Mouse (Mus musculus): ENCODE results near the gene Tbc1d2b. TPM values are rescaled to one million over a fixed set of nuclear protein-coding genes. Genes with fewer than 3 reads are reported as not detected.

The Tbc1d2b gene
- polyA plus RNA-seq, 1 experiment, result 10.9 TPM

DNA sequence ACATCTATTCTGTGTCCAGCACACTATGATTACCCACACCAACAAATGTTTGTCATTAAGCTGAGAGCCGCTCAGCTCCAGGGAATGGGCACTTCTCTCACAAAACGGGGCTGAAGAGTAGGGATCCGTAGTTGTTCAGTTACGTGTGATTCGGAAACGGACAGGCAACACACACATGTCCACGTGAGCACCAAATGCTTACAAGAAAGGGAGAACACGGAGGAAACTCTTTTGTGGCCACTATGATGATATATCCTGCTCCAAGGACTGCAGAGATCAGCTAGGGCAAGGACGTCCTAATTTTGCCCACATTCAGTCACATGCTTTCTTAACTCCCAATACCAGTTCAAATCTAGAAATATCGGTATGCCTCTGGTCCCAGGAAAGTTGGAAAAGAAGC lies 4.5 kb downstream of the Tbc1d2b start:
- DNase-seq (ENCODE audit: extremely low spot score in 1 of 2, low spot score in 1 of 2), result no peak

DNA sequence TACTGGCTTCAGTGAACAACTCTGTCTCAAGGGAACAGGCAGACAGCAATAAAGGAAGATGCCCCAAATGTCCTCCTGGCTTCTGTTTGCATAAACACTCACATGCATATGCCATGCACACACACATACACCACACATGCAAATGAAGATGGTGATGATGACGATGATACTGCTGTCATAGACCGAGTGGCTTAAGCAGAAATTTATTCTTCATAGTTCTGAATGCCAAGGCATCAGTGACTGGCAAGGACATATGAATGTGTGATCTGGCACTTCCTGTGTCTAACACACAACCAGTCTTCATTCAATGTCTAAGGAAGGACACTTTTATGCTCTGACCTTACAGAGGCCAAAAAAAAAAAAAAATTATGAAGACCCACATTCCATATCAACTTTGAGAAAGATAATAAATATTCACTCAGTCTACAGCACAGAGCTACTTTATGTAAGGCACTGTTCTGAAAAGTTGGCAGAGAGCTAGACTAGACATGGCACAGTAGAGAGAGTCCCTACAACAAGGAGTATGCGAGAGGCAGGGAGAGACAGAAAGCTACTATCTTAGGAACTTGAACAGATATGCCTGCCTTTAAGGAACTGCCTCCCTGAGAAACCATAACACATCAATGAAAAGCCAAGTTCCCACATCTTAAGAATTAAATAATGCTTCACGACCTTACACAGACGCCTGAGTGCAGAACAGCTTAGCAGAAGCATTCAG lies 5.1 kb downstream of the Tbc1d2b start:
- DNase-seq (ENCODE audit: extremely low spot score in 1 of 2, low spot score in 1 of 2), result no peak

DNA sequence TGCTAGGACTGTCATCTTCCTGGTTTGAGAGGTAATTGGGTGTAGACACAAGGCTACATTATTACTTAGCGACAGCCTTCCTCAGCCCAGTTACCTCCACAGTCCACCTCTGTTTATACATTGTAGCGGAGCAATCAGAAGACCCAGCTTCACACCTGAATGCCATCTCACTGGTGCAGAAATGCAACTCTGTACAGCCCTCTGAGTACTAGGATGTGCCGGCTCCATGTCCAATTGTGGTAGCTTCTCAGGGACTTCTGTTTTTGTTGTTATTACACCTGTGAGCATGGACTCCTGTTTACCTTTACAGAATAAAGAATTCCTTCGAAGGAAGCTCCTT lies 7.3 kb downstream of the Tbc1d2b start:
- no peak for DNase-seq (ENCODE audit: extremely low spot score in 1 of 2, low spot score in 1 of 2)

DNA sequence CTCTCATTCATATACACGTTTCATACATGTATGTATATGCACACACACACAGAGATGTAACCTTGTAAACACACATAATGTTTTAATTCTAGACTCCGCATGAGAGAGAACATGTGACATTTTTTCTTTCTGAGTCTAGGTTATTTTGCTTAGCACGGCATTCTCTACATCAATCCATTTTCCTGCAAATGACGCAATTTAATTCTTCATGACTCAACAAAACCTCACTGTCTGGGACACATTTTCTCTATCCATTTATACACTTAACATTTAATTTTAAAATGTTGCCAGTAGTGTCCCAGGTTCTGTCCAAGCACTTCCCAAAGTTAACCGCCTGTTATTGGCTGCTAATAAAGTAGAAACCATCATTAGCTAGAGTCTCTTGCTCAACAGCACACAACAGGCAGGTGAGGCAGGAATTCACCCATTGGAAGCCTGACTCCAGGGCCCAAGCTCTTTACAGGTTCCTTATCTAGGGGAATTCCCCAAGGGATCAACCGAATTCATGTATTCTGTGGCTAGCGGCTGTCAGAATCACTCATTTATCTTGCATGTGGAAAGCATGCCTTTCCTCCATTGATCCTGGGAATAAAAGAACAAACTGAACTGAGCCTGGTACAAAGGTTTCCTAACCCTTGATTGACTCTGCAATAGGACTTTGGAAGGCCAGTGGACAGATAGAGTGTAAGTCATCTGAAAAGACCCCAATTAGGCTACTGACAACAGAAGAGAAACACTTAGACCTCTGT lies 7.8 kb downstream of the Tbc1d2b start:
- no peak for DNase-seq (ENCODE audit: extremely low spot score in 1 of 2, low spot score in 1 of 2)

DNA sequence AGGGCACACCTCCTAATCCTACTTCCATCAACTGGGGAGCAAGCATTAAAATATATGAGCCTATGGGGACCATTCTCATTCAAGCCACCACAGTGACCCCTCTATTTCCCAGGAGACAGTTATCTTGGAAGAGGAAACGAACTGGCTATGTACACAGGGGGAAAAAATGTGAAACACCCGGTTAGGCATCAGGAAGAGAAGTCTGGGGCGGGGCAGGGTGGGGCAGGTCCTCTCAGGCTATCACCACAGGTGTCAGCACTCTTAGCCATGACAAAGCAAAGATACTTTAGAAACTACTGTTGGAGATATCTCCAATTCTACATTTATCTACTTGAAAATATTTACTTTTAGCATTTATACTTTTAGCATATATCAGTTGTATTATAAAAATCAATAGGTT lies 8.5 kb downstream of the Tbc1d2b start:
- no peak for DNase-seq (ENCODE audit: extremely low spot score in 1 of 2, low spot score in 1 of 2)

DNA sequence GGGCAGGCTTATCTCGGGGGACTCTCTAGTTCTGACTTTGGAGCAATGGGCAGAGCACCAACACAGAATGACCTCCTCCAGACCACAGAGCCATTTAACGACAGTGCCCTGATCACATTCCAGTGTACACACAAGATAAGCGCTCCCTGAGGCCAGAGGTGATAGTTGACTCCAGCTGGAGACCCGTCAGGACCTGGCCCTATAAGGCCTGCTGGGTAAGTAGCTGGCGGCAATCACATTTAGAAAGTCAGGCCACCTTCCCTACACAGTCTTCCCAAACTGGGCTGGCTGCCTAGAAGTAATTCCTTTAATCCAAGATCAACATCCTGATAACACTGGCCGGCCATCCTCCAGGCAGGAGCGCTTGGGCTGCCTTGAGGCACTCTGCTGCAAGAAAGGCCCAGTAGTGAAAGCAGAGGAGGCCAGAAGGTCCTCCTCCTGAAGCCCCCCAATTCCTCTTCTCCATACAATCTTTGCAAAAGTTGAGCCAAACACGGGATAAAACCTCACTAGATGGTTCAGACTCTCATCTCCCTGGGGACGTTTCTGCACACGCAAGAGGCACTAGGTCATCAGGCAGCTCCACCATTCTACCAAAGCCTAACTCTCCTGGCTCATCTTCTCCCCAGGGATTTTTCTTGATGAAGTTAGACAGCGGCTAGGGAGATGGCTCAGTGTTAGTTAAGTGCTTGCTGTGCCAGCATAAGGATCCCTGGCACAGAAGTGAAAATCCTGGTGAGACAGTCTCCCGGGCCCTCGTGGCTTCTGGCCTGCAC lies 9.8 kb downstream of the Tbc1d2b start:
- no peak for DNase-seq (ENCODE audit: extremely low spot score in 1 of 2, low spot score in 1 of 2)

DNA sequence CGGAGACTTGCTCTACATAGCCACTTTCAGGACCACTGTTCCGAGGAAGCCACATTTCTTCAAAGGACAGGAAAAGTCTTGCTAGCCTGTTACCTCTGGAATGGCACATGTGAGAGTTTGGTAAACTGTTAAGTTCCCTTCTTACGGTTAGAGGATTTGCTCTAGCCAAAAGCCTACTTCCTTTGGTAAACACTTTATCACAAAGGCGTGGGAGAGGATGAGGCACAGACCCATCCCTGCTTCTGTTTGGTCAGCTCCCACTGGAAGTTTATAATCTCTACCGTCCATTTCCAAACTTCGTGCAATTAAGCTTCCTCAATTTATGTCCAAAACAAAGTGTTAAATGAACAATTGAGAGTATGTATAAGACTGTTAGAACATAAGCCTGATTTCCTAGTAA lies 10.5 kb downstream of the Tbc1d2b start:
- no peak for DNase-seq (ENCODE audit: extremely low spot score in 1 of 2, low spot score in 1 of 2)

DNA sequence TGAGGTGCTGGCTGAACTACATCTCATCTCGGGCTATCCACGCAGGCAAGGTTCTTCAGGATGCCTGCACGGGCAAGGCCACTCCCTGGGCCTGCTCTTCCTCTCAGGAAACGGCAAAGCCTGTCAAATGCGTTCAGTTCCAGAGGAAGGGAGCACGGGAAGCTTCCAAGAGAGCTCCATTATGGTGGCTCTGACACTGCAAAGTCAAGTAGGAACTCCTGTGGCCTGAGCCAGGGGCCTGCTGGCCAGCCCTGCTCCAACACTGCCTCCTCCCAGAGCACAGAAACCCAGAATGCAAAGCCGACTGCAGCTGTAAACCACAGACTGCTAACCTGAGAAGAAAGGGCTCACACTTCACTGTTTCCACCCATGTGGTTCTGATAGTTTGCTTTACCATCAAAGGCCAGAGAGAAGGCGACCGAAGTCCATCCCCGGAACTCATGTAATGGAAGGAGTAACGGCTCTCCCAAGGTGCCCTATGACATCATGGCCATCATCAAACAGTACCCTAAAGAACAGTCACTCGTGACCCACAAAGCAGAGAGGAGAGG lies 11.1 kb downstream of the Tbc1d2b start:
- DNase-seq (ENCODE audit: extremely low spot score in 1 of 2, low spot score in 1 of 2), result no peak

DNA sequence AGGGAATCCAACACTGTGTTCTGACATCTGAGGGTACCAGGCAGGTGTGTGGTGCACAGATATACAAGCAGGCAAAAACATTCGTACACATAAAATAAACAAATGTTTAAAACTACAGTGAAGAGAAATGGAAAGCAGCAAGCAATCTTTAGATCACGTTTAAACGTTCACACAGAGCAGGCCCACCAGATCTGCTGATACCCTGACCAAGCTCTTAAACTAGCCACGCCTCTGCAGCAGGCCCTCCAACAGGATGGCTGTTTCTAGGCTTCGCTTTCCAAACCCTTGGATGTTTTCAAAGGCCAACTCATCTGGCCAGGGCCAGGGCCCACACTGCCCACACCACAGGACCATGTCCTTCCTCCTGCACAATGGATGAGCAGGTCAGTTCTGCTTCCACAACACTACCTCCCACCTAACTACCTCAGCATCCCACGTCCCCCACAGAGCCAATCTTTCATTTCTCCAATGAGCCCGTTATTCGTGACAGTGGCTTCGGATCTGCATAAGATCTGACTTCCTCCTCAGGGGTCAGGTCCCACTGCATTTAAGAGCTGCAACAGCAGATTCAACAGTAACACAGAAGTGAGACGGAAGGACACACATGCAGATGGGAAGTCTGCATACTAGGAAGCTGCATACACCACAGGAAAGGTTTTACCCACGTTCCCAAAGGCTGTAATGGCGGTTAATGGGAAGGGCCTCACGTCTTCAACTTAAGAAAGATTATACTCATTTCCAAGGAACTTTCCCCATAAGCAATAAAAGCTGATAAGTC lies 12.7 kb downstream of the Tbc1d2b start:
- no peak for DNase-seq (ENCODE audit: extremely low spot score in 1 of 2, low spot score in 1 of 2)

DNA sequence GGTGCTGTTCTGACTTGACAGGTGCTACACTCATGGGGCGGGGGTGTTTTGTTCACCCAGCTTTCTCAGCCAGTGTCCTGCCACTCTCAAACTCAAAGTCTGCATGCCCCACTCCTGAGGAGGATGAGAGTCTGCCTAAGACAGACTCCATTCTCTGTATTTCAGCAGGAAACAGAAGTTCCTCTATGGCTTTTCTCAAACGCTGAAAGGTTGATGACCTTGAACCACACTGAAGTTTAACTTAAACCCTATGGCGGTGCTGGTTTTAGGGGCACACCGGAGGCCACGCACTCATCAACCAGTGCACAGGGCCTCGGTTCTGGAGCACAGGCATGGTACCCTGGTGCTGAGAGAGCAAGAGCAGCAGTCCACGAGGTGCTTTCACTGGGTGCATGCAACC lies 13.4 kb downstream of the Tbc1d2b start:
- DNase-seq (ENCODE audit: extremely low spot score in 1 of 2, low spot score in 1 of 2), result no peak

DNA sequence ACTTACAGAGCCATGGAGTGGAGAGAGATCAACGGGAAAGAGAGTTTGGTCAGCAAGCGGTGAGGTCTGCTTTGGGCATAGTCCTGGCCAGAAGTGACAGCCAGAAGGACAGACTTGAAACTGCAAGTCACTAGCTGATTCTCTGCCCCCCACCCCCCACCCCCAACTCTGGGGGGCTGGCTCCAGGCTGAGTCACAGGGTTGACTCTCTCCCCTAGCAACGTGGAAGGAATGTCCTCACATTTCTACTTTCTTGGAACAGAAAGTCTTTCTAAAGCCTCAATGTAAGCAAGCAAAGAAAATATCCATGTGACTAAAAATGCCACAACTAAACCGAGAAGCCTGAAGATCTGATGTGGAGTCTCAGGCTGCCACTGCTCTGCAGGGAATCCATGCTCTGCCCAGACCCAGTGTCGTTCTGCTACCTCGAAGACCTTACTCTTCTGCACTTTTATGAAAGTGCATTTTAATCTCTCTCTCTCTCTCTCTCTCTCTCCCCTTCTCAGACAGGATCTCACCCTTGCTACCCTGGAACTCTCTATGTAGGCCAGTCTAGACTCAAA lies 14.7 kb downstream of the Tbc1d2b start:
- DNase-seq (ENCODE audit: extremely low spot score in 1 of 2, low spot score in 1 of 2), result no peak

DNA sequence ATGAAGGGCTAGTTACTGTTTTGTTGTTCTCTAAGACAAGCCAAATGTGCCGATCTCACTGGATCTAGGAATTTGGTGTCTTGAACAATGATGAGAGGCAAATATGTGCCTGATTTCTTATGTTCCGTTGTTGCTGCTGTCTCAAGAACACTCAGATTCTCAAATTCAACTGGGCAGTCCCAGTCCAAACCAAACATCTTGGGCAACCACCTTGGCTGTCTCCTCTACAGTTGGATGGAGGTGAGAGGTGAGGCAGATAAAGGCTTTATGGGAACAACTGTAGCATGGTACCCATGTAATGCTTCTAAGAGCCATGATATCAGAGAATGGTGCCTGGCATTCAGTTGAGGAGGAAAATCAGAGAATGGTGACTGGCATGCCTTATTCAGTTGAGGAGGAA lies 17.4 kb downstream of the Tbc1d2b start:
- DNase-seq (ENCODE audit: extremely low spot score in 1 of 2, low spot score in 1 of 2), result no peak

DNA sequence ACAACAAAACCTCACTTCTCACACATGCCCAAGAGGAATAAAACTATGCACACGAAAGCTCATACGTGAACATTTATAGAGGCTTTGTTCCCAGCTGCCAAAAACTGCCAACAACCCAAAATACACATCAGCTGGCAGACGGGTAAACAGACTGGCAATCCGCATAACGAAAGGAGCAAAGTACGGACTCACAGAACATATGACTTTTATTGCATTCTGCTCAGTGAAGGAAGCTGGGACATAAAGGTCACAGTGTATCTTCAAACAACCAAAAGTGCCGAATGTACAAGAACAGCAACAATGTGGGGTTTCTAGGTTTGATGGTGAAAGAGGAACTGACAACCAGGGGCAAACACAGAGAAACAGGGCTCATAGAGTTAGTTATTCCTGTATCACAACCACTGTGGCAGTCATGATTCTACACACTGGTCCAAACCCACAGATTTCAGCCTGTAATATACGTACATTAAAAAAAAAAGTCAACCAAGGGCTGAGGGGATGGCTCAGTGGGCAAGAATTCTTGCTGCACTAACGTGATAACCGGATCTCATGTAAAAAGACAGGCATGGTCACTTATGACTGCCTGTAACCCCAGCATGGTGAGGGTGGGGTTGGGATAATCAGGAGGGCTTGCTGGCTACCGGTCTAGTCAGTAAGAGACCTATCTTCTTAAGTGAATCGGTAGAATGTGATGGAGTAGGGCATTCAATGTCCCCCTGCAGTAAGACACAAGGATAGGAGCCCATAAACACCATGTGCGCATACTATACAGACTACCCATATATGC lies 19.4 kb downstream of the Tbc1d2b start:
- DNase-seq (ENCODE audit: extremely low spot score in 1 of 2, low spot score in 1 of 2), result no peak

DNA sequence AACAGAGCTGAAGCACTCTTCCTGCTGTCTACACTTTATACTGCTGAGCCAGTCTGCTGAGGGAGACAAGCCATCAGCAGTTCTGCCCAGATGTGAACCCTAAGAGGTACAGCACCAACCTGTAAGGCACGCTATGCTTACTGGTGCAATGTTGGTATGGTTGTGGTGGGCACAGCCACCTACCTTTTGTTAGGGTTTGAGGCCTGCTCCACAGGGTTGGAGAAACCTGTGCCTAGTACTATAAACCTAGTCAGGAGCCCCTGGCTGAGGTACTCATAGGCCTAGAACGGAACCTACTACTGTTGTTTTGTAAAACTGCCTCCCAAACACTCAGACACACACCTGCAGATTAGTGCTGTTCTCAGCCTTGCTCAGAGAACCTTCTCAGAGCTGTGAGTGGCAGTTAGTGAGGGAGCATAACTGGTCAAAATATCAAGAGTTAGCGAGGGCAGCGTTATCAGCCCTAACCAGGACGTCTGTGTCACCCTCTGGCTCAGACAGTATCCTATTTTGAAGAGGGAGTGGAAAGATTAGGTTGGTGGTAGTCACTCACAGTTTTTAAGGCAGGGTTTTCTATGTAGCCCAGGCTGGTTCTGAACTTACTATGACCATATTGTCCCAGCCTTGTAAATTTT lies 20.3 kb downstream of the Tbc1d2b start:
- no peak for DNase-seq (ENCODE audit: extremely low spot score in 1 of 2, low spot score in 1 of 2)

DNA sequence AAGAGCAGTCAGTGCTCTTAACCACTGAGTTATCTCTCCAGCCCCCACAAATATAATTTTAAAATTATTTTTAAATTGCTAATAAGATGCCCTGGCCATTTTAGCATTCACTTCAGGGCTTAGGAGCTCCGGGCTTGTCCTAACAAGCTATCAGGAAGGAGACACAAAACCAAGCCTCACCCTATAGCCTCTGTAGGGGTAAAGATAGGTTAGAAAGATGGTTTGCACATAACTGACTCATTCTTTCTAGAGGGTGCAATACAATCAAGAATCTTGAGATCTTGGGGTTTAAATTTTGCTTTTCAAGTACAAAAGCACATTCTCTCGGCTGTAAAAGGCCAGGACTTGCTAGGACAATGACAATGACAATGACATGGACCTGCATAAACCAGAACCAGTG lies 21.6 kb downstream of the Tbc1d2b start:
- DNase-seq (ENCODE audit: extremely low spot score in 1 of 2, low spot score in 1 of 2), result no peak

DNA sequence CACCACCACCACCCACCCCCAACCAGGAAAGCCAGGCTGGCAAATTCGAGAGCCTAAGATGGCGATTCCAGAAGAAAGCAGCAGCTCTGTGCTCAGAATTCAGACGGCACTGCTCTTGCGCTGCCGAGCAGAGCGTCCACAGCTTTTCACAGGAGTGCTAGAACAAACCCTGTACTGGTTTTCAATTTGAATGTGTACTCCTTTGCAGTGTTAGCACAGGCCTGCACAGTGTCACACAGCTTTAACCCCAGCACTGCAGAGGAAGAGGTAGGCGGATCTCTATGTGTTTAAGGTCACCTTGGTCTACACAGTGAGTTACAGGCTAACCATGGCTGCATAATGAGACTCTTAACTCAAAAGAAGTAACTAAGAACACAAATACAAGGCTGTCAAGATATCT lies 22.3 kb downstream of the Tbc1d2b start:
- no peak for DNase-seq (ENCODE audit: extremely low spot score in 1 of 2, low spot score in 1 of 2)

DNA sequence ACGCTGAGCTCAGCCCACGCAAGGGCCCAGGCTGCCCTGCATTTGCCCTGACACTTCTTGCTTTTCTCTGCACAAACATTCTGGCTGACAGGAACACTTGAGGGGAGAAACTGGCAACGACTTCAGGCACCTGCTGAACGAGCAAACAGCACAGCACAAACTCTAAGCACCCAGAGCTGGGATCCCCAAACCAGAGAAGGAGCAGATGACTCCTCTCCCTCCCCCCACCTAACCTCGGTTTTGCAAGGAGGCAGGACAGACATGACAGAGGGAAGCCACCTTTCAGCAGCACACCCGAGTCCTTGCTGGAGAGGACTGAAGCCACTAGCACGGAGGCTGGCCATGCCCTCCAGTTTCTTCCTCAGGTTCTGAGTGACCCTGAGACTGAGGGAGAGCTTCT lies 23.3 kb downstream of the Tbc1d2b start:
- no peak for DNase-seq (ENCODE audit: extremely low spot score in 1 of 2, low spot score in 1 of 2)

DNA sequence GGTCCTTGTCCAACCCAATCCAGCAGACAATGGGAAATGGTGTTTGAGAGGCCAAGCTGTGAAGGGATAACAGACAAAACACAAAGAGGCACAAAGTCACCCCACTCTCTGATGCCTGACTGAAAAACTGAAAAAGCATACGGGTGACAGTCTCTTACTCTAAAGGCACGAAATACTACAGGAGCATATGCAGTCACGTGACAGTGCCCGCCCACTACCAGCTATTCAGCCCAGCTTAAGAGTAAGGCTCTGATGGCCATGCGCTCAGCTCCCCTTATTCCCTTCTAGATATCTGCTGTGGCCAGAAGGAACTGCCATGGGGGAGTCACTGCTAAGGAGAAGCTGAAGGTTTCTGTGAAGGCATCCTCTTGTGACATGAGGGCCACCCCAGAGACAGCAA lies 24.8 kb downstream of the Tbc1d2b start:
- DNase-seq (ENCODE audit: extremely low spot score in 1 of 2, low spot score in 1 of 2), result no peak

DNA sequence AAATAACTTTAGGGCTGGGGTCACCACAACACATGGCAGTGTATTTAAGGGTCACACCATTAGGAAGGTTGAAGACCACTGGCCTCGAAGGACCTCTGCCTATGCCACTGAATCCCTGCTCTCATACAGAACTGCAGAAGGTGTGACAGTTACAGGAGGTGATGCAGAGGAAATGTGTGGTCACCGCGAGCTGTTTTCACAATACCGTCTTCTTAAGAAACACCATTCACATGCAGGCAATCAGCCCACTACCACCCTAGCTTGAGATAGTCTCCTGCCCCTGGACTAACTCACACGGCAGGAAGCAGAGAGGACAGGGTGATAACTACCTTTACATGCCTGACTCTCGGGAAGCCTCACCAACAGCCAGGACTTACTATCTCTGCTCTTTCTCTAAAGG lies 25.4 kb downstream of the Tbc1d2b start:
- no peak for DNase-seq (ENCODE audit: extremely low spot score in 1 of 2, low spot score in 1 of 2)

Data from frontal cortex, adult 2 months (tissue).